Mouse (Mus musculus) liver, postnatal 0 days (tissue): Measurements from ENCODE around the gene Cd72.

ENCODE experiments used
- CTCF ChIP-seq: sonication (generic); IDR thresholded peaks from 2 replicates; pipeline ENCODE4 v1.5.1; 2016; ENCODE audit warnings: antibody characterized with exemption, low read depth
- EP300 ChIP-seq: IDR thresholded peaks from 2 replicates; pipeline ENCODE4 v1.6.1; 2016; ENCODE audit warnings: antibody characterized with exemption, low read depth, mild to moderate bottlenecking

DNA sequence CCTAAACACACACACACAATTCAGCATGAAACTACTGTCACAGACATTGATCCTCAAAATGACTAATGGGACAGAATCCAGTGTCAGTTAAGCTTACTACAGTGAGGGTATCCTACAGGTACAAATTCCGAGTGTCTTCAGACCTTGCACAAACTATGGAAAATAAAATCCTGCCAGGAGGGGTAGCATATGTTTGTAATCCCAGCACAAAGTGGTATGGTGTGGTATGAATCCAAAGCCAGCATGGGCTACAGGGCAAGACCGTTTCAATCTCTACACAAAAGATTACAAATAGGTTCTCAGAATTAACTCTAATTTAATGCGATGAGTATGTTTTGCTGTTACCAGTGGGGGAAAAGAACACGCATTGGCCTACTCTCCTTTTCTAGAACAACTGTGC is 12.8 kb downstream of the Cd72 start, which contains the start of gene Tesk1:
- TF ChIP-seq CTCF: no peak
- TF ChIP-seq EP300: no peak
